Mouse (Mus musculus) midbrain, embryonic 15.5 days (tissue): Measurements from ENCODE around the gene Slc22a15. TPM values are rescaled to one million over a fixed set of nuclear protein-coding genes. Genes with fewer than 3 reads are reported as not detected.

Source experiments
- ATAC-seq: fragments of 200-750 bp; cut with Nextera tagmentation; replicated peaks from 2 replicates; pipeline ENCODE4 v1.8.0; 2017; ENCODE audit warnings: moderate TSS enrichment
- H3K27ac ChIP-seq: fragments of 300-500 bp; sonication (generic); 2 replicates; pipeline ENCODE4 v1.5.1; 2015; ENCODE audit warnings: mild to moderate bottlenecking, inconsistent platforms
- H3K27me3 ChIP-seq: fragments of 300-500 bp; sonication (generic); replicated peaks from 2 replicates; pipeline ENCODE4 v1.6.1; 2015; ENCODE audit warnings: inconsistent platforms
- H3K36me3 ChIP-seq: fragments of 300-500 bp; sonication (generic); replicated peaks from 2 replicates; pipeline ENCODE4 v1.6.1; 2015; ENCODE audit warnings: inconsistent platforms
- H3K4me1 ChIP-seq: fragments of 300-500 bp; sonication (generic); 2 replicates; pipeline ENCODE4 v1.6.1; 2015; ENCODE audit warnings: inconsistent platforms
- H3K4me2 ChIP-seq: fragments of 300-500 bp; sonication (generic); 2 replicates; pipeline ENCODE4 v1.6.1; 2015; ENCODE audit warnings: inconsistent platforms, mild to moderate bottlenecking, moderate library complexity
- H3K4me3 ChIP-seq: fragments of 300-500 bp; sonication (generic); 2 replicates; pipeline ENCODE4 v1.5.1; 2015; ENCODE audit warnings: mild to moderate bottlenecking, inconsistent platforms
- H3K9ac ChIP-seq: fragments of 300-500 bp; sonication (generic); 2 replicates; pipeline ENCODE4 v1.6.1; 2015; ENCODE audit warnings: mild to moderate bottlenecking, inconsistent platforms
- H3K9me3 ChIP-seq: fragments of 300-500 bp; sonication (generic); 2 replicates; pipeline ENCODE4 v1.6.1; 2016; ENCODE audit warnings: inconsistent platforms
- WGBS: fragments of 180-500 bp; shearing (Covaris S2); methylation state at CpG from one replicate; pipeline ENCODE4 v1.1.7; 2015; ENCODE audit warnings: mixed read lengths; 5-methylcytosine and 5-hydroxymethylcytosine counted together
- polyA plus RNA-seq: library from polyadenylated mRNA; unstranded; fragments of >200 nt; fragmentation: Nextera tagmentation; extraction: Ambion mirVana; gene quantifications from 2 replicates; pipeline ENCODE4 v1.2.1, GENCODE M21; 2015

The Slc22a15 gene
- polyA plus RNA-seq, 1 experiment from 2014 or later, result 7.6 TPM

- Histone ChIP-seq H3K4me1 (no peaks in the 10 kb centered on the region), H3K9me3 (no peaks in the 10 kb centered on the region), H3K4me3 (no peak overlapping the region), H3K27me3 (no peaks in the 10 kb centered on the region), H3K4me2 (no peak overlapping the region), H3K36me3 (no peaks in the 10 kb centered on the region), H3K27ac (no peak overlapping the region), H3K9ac (no peak overlapping the region)
- WGBS, result 81% methylated on average over 6 of the region's 6 CpGs
- no peak for ATAC-seq
Measured at GRCm38 (mm10) chr3:101851363-101851762, 72.9 kb downstream of the Slc22a15 start.

- Histone ChIP-seq H3K9me3 (no peaks in the 10 kb centered on the region), H3K27me3 (no peaks in the 10 kb centered on the region), H3K4me1 (no peaks in the 10 kb centered on the region), H3K4me2 (no peak within 1 kb of the TSS), H3K27ac (no peak within 1 kb of the TSS), H3K9ac (no peak within 1 kb of the TSS), H3K36me3 (no peaks in the 10 kb centered on the region), H3K4me3 (no peak within 1 kb of the TSS)
- 78% methylated on average over 5 of the region's 5 CpGs for WGBS
- ATAC-seq, result no peak
Measured at GRCm38 (mm10) chr3:101848816-101849215, 75.4 kb downstream of the Slc22a15 start, which contains the start of gene Mab21l3. Gene Mab21l3, minus strand, starts transcription at chr3:101848959.

DNA sequence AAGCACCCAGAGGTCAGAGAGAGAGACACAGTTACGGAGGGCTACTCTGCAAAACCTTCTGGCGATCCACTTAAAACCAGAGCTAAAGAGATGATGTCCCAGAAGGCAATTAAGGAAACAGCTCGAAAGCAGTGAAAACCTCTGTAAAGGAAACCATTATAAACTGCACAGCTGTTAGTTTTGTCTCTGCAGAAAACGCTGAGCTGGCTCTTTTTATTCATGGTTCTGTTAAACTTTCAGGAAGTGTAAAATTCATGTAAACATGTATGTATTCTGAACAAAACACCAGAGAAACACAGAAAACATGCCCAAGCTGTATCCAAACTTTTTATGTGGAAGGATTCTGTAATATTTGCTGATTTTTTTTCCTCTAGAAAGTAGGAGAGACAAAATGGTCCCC lies 78.2 kb downstream of the Slc22a15 start:
- no peak overlapping the region for H3K4me3 ChIP-seq
- H3K27ac ChIP-seq, result no peak overlapping the region
- no peaks in the 10 kb centered on the region for H3K36me3 ChIP-seq
- H3K9me3 ChIP-seq, result no peaks in the 10 kb centered on the region
- H3K4me2 ChIP-seq, result no peak overlapping the region
- no peaks in the 10 kb centered on the region for H3K4me1 ChIP-seq
- WGBS, result 74% methylated on average over 4 of the region's 4 CpGs
- no peak overlapping the region for H3K9ac ChIP-seq
- no peaks in the 10 kb centered on the region for H3K27me3 ChIP-seq
- no peak for ATAC-seq

- WGBS, result 73% methylated on average over 7 of the region's 7 CpGs
- no peak overlapping the region for H3K9ac ChIP-seq
Measured at GRCm38 (mm10) chr3:101842372-101843094, 81.7 kb downstream of the Slc22a15 start.

DNA sequence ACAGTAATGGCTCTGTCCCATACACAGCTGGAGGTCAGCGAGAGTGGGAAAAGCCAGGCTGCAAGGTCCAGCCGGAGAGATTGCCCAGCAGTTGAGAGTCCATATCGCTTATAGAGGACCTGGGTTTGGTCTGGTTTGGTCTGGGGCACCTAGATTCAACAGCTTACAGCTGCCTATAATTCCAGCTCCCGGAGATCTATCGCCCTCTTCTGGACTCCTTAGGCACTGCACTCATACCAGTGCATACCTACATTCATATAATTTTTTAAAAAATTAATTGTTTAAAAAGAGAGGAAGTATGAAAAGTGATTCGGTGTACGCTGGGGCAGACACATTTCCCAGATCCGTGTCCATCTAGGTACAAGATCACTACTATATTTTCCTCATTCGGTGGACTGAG lies 84.9 kb downstream of the Slc22a15 start:
- no peaks in the 10 kb centered on the region for H3K9me3 ChIP-seq
- no peak overlapping the region for H3K4me3 ChIP-seq
- no peaks in the 10 kb centered on the region for H3K27me3 ChIP-seq
- H3K4me2 ChIP-seq, result no peak overlapping the region
- 90% methylated on average over 9 of the region's 9 CpGs for WGBS
- ATAC-seq, result no peak
- no peak overlapping the region for H3K9ac ChIP-seq
- no peak overlapping the region for H3K27ac ChIP-seq
- H3K4me1 ChIP-seq, result peaks cover 11% of the 10 kb centered on the region
- H3K36me3 ChIP-seq, result no peaks in the 10 kb centered on the region

More at GRCm38 (mm10) chr3:101842372-101843094, 81.7 kb downstream of the Slc22a15 start:
- H3K4me3 ChIP-seq, result no peak overlapping the region
- no peak overlapping the region for H3K4me2 ChIP-seq
- no peaks in the 10 kb centered on the region for H3K36me3 ChIP-seq
- ATAC-seq, result peak; percentile 30; the same call in 1 of the 2 replicates
- no peaks in the 10 kb centered on the region for H3K27me3 ChIP-seq
- no peak overlapping the region for H3K27ac ChIP-seq
- no peaks in the 10 kb centered on the region for H3K4me1 ChIP-seq
- no peaks in the 10 kb centered on the region for H3K9me3 ChIP-seq

GRCm38 (mm10) chr3:101836971-101837370 lies 87.3 kb downstream of the Slc22a15 start:
- ATAC-seq, result no peak
- H3K9me3 ChIP-seq, result no peaks in the 10 kb centered on the region
- 79% methylated on average over 3 of the region's 3 CpGs for WGBS
- peaks cover 11% of the 10 kb centered on the region for H3K4me1 ChIP-seq
- no peaks in the 10 kb centered on the region for H3K36me3 ChIP-seq
- no peak overlapping the region for H3K9ac ChIP-seq
- no peak overlapping the region for H3K27ac ChIP-seq
- no peak overlapping the region for H3K4me3 ChIP-seq
- H3K4me2 ChIP-seq, result no peak overlapping the region
- H3K27me3 ChIP-seq, result no peaks in the 10 kb centered on the region

DNA sequence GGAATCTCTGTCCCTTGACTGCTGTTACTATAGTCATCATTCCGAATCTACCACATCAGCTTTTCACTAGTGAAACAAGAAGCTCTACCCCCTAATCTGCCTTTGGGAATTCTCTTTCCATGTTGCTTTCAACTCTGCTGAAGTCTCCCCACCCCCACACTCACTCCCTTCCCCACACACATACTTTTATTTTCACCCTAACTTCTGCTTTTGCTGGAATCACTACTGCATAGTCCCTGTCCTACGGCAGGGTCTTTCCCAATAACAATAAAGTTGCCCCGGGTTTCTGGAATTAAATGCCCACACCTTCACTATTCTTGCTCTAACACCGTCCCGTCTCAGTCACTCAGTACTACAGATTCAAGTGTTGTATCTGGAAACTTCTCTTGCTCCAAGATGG lies 87.7 kb downstream of the Slc22a15 start:
- H3K27me3 ChIP-seq, result no peaks in the 10 kb centered on the region
- H3K9ac ChIP-seq, result no peak overlapping the region
- peaks cover 11% of the 10 kb centered on the region for H3K4me1 ChIP-seq
- H3K27ac ChIP-seq, result no peak overlapping the region
- no peaks in the 10 kb centered on the region for H3K9me3 ChIP-seq
- H3K36me3 ChIP-seq, result no peaks in the 10 kb centered on the region
- WGBS, result 73% methylated on average over 5 of the region's 5 CpGs
- no peak overlapping the region for H3K4me3 ChIP-seq
- ATAC-seq, result no peak; the same call in 1 of the 2 replicates
- H3K4me2 ChIP-seq, result peak overlapping the region; percentile 32

DNA sequence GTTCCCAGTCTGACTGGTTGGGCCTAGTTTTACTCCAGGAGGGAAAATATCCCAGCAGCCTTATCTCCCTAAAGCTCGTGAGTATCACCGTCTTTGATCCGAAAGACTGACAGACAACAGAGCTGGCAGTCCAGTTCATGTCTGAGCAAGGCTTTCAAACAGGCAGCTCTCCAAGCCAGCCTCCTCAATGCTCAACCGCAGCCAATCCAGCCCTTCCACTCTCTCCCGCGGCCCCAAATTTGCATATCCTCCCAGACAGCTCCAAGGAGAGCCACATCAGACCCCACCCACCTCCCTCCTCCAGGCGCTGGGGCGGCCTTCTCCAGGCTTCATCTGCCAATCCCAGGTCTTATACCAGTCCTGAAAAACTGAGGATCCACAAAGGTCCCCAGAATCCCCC lies 88.2 kb downstream of the Slc22a15 start:
- Histone ChIP-seq H3K4me2 (peak overlapping the region; percentile 32), H3K4me1 (peaks cover 11% of the 10 kb centered on the region), H3K9me3 (no peaks in the 10 kb centered on the region), H3K4me3 (no peak overlapping the region), H3K27ac (no peak overlapping the region), H3K9ac (no peak overlapping the region), H3K36me3 (no peaks in the 10 kb centered on the region), H3K27me3 (no peaks in the 10 kb centered on the region)
- WGBS, result 0% methylated on average over 8 of the region's 8 CpGs
- ATAC-seq, result peak; percentile 87

GRCm38 (mm10) chr3:101831189-101831858 lies 92.9 kb downstream of the Slc22a15 start:
- H3K9ac ChIP-seq, result no peak overlapping the region
- no peaks in the 10 kb centered on the region for H3K27me3 ChIP-seq
- H3K4me2 ChIP-seq, result no peak overlapping the region
- H3K27ac ChIP-seq, result no peak overlapping the region
- peaks cover 9% of the 10 kb centered on the region for H3K4me1 ChIP-seq
- H3K36me3 ChIP-seq, result no peaks in the 10 kb centered on the region
- ATAC-seq, result no peak
- no peaks in the 10 kb centered on the region for H3K9me3 ChIP-seq
- no peak overlapping the region for H3K4me3 ChIP-seq
- WGBS, result 42% methylated on average over 10 of the region's 10 CpGs

DNA sequence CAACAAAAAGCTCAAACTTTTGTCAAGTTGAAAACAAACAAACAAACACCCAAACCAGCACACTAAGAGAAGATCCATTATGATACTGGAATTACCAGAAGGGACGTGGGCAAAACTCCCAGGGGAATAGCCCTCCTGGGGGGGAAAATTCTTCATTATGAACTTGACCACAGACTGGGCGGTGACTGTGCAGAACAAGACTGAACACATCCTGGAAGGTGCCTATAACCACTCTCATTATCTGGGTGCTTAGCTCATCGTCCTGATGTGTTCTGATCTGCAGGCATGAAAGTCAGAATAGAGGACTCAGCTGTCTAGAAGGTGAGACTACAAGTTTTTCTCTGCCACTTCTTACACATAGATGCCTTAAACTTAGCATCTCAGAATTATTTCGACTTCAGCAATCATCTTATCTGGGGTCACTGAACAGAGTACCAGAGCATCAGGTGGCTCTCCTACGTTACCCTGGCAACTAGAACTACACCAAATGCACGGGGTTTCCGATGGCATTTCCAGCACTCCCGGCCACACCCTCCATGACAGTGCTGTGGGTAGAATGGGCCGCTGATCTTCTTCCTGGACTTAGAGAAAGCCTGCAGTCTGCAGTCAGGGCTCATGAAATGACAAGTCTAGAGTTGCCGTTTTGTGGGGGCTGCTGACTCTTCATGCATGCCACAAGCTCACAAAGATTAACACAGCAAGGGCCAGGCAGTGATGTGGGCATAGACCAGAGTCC lies 94.2 kb downstream of the Slc22a15 start:
- no peak overlapping the region for H3K4me2 ChIP-seq
- H3K9ac ChIP-seq, result no peak overlapping the region
- H3K27ac ChIP-seq, result no peak overlapping the region
- 77% methylated on average over 10 of the region's 10 CpGs for WGBS
- H3K4me1 ChIP-seq, result no peaks in the 10 kb centered on the region
- ATAC-seq, result no peak
- no peaks in the 10 kb centered on the region for H3K36me3 ChIP-seq
- no peaks in the 10 kb centered on the region for H3K27me3 ChIP-seq
- no peaks in the 10 kb centered on the region for H3K9me3 ChIP-seq
- H3K4me3 ChIP-seq, result no peak overlapping the region

GRCm38 (mm10) chr3:101828595-101828994 lies 95.7 kb downstream of the Slc22a15 start:
- 33% methylated on average over 3 of the region's 3 CpGs for WGBS
- H3K36me3 ChIP-seq, result no peaks in the 10 kb centered on the region
- no peak overlapping the region for H3K9ac ChIP-seq
- H3K4me1 ChIP-seq, result no peaks in the 10 kb centered on the region
- H3K4me3 ChIP-seq, result no peak overlapping the region
- no peaks in the 10 kb centered on the region for H3K27me3 ChIP-seq
- H3K27ac ChIP-seq, result no peak overlapping the region
- H3K4me2 ChIP-seq, result no peak overlapping the region
- no peak for ATAC-seq
- no peaks in the 10 kb centered on the region for H3K9me3 ChIP-seq

GRCm38 (mm10) chr3:101827220-101827715 lies 97.0 kb downstream of the Slc22a15 start:
- WGBS, result 84% methylated on average over 6 of the region's 6 CpGs
- H3K27me3 ChIP-seq, result no peaks in the 10 kb centered on the region
- H3K36me3 ChIP-seq, result no peaks in the 10 kb centered on the region
- H3K4me3 ChIP-seq, result no peak overlapping the region
- no peaks in the 10 kb centered on the region for H3K9me3 ChIP-seq
- H3K9ac ChIP-seq, result no peak overlapping the region
- no peak; the same call in 1 of the 2 replicates for ATAC-seq
- H3K4me1 ChIP-seq, result no peaks in the 10 kb centered on the region
- no peak overlapping the region for H3K27ac ChIP-seq
- no peak overlapping the region for H3K4me2 ChIP-seq
